Comparison of ENCODE assay signal across 11 mouse cellular contexts in the genomic region with DNA sequence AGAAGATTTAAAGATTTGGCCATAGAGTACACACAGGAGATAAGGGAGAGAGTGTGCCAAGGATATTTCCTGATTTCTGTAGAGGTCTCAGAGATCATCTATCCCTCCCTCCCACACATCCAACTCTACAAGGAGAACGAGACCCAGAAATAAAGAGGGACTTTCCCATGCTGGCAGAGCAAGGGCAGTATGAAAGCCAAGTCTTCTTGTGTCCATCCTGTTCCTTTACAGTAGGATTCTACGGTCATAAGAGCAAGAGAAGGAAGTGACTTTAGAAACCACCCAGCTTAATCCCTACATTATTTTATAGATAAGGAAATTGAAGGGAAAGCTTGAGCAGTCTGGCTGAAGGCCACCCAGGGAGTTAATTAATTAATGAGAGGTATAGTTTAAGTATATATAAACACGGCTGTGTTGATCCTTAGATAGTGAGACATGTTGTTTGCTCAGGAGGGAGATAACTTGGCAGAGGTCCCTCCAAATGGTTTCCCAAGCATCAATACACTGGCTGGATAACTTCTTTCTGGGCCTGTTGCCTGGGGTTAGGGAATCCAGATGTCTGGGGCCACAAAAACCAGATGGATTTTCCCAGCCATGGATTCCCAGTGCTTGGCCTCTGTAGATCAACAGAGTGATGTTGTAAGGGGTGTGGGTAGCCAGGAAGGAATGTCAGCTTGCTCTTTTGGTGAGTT. TPM values are rescaled to one million over a fixed set of nuclear protein-coding genes. Genes with fewer than 3 reads are reported as not detected.
DNase-seq lines count a peak whose midpoint lies in the region; ATAC-seq and TF ChIP-seq lines count a peak whose summit lies in the region.
"Had no signal": no experiment of that assay in that cellular context is flagged by ENCODE, and none has a peak within 500 bp of the region (broad histone marks: within the 10 kb centered on the region; RNA-seq: fewer than 3 reads in every experiment).

No protein-coding gene starts in this region.

- no peaks in the 10 kb centered on the region for H3K36me3 ChIP-seq in heart, embryonic 12.5 days
- no peaks in the 10 kb centered on the region for H3K36me3 ChIP-seq in limb, embryonic 13.5 days
- H3K36me3 ChIP-seq in liver, postnatal 0 days (replicated peaks; ENCODE audit: insufficient read depth, low read length), result no peaks in the 10 kb centered on the region

- peak; percentile 53 for DNase-seq in 3T3-L1 (ENCODE audit: low read depth, low spot score)
- DNase-seq in adrenal gland, postnatal 4 days (ENCODE audit: low spot score in 2 of 2), result no peak
- no peak for DNase-seq in spleen, postnatal 14 days (ENCODE audit: low spot score in 2 of 2)
- DNase-seq in right cerebral cortex, postnatal 36 days (ENCODE audit: low spot score in 2 of 2), result no peak
- DNase-seq in liver, postnatal 0 days, result no peak

- no peak overlapping the region for H3K4me3 ChIP-seq in brown adipose tissue, adult 24 weeks (ENCODE audit: insufficient read depth, low read depth, low read length)
- no peak overlapping the region for H3K4me3 ChIP-seq in heart, embryonic 12.5 days
- no peak overlapping the region for H3K4me3 ChIP-seq in limb, embryonic 13.5 days
- no peak overlapping the region for H3K4me3 ChIP-seq in liver, postnatal 0 days (ENCODE audit: low read depth, low read length)

- 22% methylated on average over 3 of the region's 3 CpGs for WGBS in heart, embryonic 12.5 days
- WGBS in limb, embryonic 13.5 days, result 49% methylated on average over 3 of the region's 3 CpGs
- WGBS in liver, postnatal 0 days (ENCODE audit: insufficient replicate concordance), result 44% methylated on average over 3 of the region's 3 CpGs

- peak; percentile 46; the same call in 1 of the 2 replicates for ATAC-seq in heart, embryonic 12.5 days (ENCODE audit: insufficient number of reproducible peaks, low FRiP score)
- ATAC-seq in limb, embryonic 13.5 days (ENCODE audit: low FRiP score, low read depth), result peak; percentile 72
- no peak for ATAC-seq in liver, postnatal 0 days

- peak overlapping the region; percentile 84 for H3K27ac ChIP-seq in brown adipose tissue, adult 24 weeks (replicated peaks; ENCODE audit: low read depth, low read length)
- H3K27ac ChIP-seq in heart, embryonic 12.5 days (ENCODE audit: poor library complexity, severe bottlenecking), result no peak overlapping the region
- H3K27ac ChIP-seq in limb, embryonic 13.5 days, result no peak overlapping the region
- no peak overlapping the region for H3K27ac ChIP-seq in liver, postnatal 0 days (ENCODE audit: low read depth)
- H3K27ac ChIP-seq: macrophage had no signal

- H3K27me3 ChIP-seq in heart, embryonic 12.5 days (replicated peaks), result no peaks in the 10 kb centered on the region
- no peaks in the 10 kb centered on the region for H3K27me3 ChIP-seq in limb, embryonic 13.5 days
- H3K27me3 ChIP-seq in liver, postnatal 0 days (ENCODE audit: insufficient read depth, low read length), result no peaks in the 10 kb centered on the region

- no peak overlapping the region for H3K9ac ChIP-seq in heart, embryonic 12.5 days
- H3K9ac ChIP-seq in limb, embryonic 13.5 days, result no peak overlapping the region
- no peak overlapping the region for H3K9ac ChIP-seq in liver, postnatal 0 days (replicated peaks)

- peaks cover 30% of the 10 kb centered on the region for H3K4me1 ChIP-seq in brown adipose tissue, adult 24 weeks (ENCODE audit: control insufficient read depth, insufficient read depth, insufficient read length, low read length)
- H3K4me1 ChIP-seq in heart, embryonic 12.5 days (replicated peaks), result no peaks in the 10 kb centered on the region; the same call in 1 of the 2 replicates
- no peaks in the 10 kb centered on the region for H3K4me1 ChIP-seq in limb, embryonic 13.5 days
- no peaks in the 10 kb centered on the region for H3K4me1 ChIP-seq in liver, postnatal 0 days (ENCODE audit: insufficient read depth)

- no peaks in the 10 kb centered on the region for H3K9me3 ChIP-seq in heart, embryonic 12.5 days (replicated peaks)
- no peaks in the 10 kb centered on the region for H3K9me3 ChIP-seq in limb, embryonic 13.5 days
- H3K9me3 ChIP-seq in liver, postnatal 0 days (ENCODE audit: low read length), result no peaks in the 10 kb centered on the region

- TF ChIP-seq CTCF in liver, postnatal 0 days (IDR thresholded peaks at IDR 0.05; ENCODE audit: low read depth), result no peak

- H3K4me2 ChIP-seq in heart, embryonic 12.5 days, result no peak overlapping the region
- H3K4me2 ChIP-seq in limb, embryonic 13.5 days (replicated peaks), result no peak overlapping the region
- H3K4me2 ChIP-seq in liver, postnatal 0 days (ENCODE audit: low read depth, low read length), result no peak overlapping the region

- TF ChIP-seq EP300 in liver, postnatal 0 days (IDR thresholded peaks at IDR 0.05; ENCODE audit: low read depth), result no peak

RNA-seq across cellular contexts. Expression of gene Lrrc55, which starts 24.8 kb away (rescaled TPM):
- 0.38 and 0.79 TPM in 2 replicates for polyA plus RNA-seq in brown adipose tissue, adult 24 weeks (2012; ENCODE audit: insufficient read depth, insufficient read length, missing spikeins)
- polyA plus RNA-seq in heart, embryonic 12.5 days (2016; fragmentation: Nextera tagmentation; extraction: Ambion mirVana), result 0.18 and 0.22 TPM in 2 replicates
- polyA plus RNA-seq in limb, embryonic 13.5 days (2015; fragmentation: Nextera tagmentation; extraction: Ambion mirVana), result 0.75 and 0.78 TPM in 2 replicates
- total RNA-seq in adrenal gland, postnatal 4 days (2021), result 10 to 100 TPM; 13.2 to 14.9 TPM
- polyA plus RNA-seq in liver, postnatal 0 days (2015; fragmentation: Nextera tagmentation; extraction: Ambion mirVana), result 0.06 and 0.08 TPM in 2 replicates
- total RNA-seq: MEL; neutrophil, adult 5-6 weeks had no signal
- polyA plus RNA-seq: macrophage had no signal

RNA-seq across cellular contexts. Expression of gene Aplnr, which starts 36.2 kb away (rescaled TPM):
- 6.1 and 16.7 TPM in 2 replicates for polyA plus RNA-seq in brown adipose tissue, adult 24 weeks (2012; ENCODE audit: insufficient read depth, insufficient read length, missing spikeins)
- polyA plus RNA-seq in heart, embryonic 12.5 days (2016; fragmentation: Nextera tagmentation; extraction: Ambion mirVana), result 8.5 and 8.6 TPM in 2 replicates
- polyA plus RNA-seq in limb, embryonic 13.5 days (2015; fragmentation: Nextera tagmentation; extraction: Ambion mirVana), result 42.2 and 49.7 TPM in 2 replicates
- total RNA-seq in adrenal gland, postnatal 4 days (2021), result 10 to 100 TPM; 94.0 to 99.4 TPM
- 2.3 and 2.5 TPM in 2 replicates for polyA plus RNA-seq in liver, postnatal 0 days (2015; fragmentation: Nextera tagmentation; extraction: Ambion mirVana)
- total RNA-seq: MEL had no signal
- polyA plus RNA-seq: macrophage had no signal
